Mouse (Mus musculus) stomach, postnatal 0 days (tissue): Measurements from ENCODE around the gene Sept10. TPM values are rescaled to one million over a fixed set of nuclear protein-coding genes. Genes with fewer than 3 reads are reported as not detected.

Source experiments
- ATAC-seq: fragments of 200-750 bp; cut with Nextera tagmentation; 2 replicates; pipeline ENCODE4 v1.8.0; 2017; ENCODE audit not compliant: low FRiP score, low TSS enrichment
- DNase-seq: peaks from one replicate; pipeline ENCODE4 v3.0.0-alpha.2; 2016; ENCODE audit warnings: low spot score
- H3K27ac ChIP-seq: fragments of 300-500 bp; sonication (generic); replicated peaks from 2 replicates; pipeline ENCODE4 v1.5.1; 2014; ENCODE audit warnings: mild to moderate bottlenecking, control low read depth
- H3K27me3 ChIP-seq: fragments of 300-500 bp; sonication (generic); 2 replicates; pipeline ENCODE4 v1.6.1; 2014; ENCODE audit warnings: low read length; ENCODE audit not compliant: control insufficient read depth, insufficient read depth
- H3K36me3 ChIP-seq: fragments of 300-500 bp; sonication (generic); 2 replicates; pipeline ENCODE4 v1.6.1; 2014; ENCODE audit warnings: low read length, mixed read lengths; ENCODE audit not compliant: control insufficient read depth, insufficient read depth
- H3K4me1 ChIP-seq: fragments of 300-500 bp; sonication (generic); replicated peaks from 2 replicates; pipeline ENCODE4 v1.6.1; 2014; ENCODE audit warnings: antibody characterized with exemption; ENCODE audit not compliant: control insufficient read depth, insufficient read depth
- H3K4me2 ChIP-seq: fragments of 300-500 bp; sonication (generic); replicated peaks from 2 replicates; pipeline ENCODE4 v1.6.1; 2014; ENCODE audit warnings: low read depth, mild to moderate bottlenecking, control low read depth, moderate library complexity
- H3K4me3 ChIP-seq: fragments of 300-500 bp; sonication (generic); 2 replicates; pipeline ENCODE4 v1.5.1; 2014; ENCODE audit warnings: low read depth, low read length, control low read depth
- H3K9ac ChIP-seq: fragments of 300-500 bp; sonication (generic); 2 replicates; pipeline ENCODE4 v1.6.1; 2014; ENCODE audit warnings: mild to moderate bottlenecking, low read length, control low read depth, mixed read lengths
- H3K9me3 ChIP-seq: fragments of 300-500 bp; sonication (generic); 2 replicates; pipeline ENCODE4 v1.6.1; 2016; ENCODE audit warnings: low read length; ENCODE audit not compliant: control insufficient read depth
- CTCF ChIP-seq: IDR thresholded peaks from 2 replicates; pipeline ENCODE4 v1.5.1; 2016; ENCODE audit warnings: antibody characterized with exemption, low read depth, mild to moderate bottlenecking, moderate library complexity
- EP300 ChIP-seq: optimal IDR thresholded peaks from 2 replicates; pipeline ENCODE3; 2016; ENCODE audit warnings: antibody characterized with exemption
- WGBS: fragments of 180-500 bp; shearing (Covaris S2); extraction: QIAGEN DNeasy Blood & Tissue Kit; methylation state at CpG from one replicate; pipeline ENCODE4 v1.1.7; 2014; 5-methylcytosine and 5-hydroxymethylcytosine counted together
- polyA plus RNA-seq: library from polyadenylated mRNA; unstranded; fragments of >200 nt; fragmentation: Nextera tagmentation; extraction: Ambion mirVana; gene quantifications from 2 replicates; pipeline ENCODE4 v1.2.1, GENCODE M21; 2015

Gene Sept10
- polyA plus RNA-seq, 1 experiment from 2014 or later: 25.2 TPM

DNA sequence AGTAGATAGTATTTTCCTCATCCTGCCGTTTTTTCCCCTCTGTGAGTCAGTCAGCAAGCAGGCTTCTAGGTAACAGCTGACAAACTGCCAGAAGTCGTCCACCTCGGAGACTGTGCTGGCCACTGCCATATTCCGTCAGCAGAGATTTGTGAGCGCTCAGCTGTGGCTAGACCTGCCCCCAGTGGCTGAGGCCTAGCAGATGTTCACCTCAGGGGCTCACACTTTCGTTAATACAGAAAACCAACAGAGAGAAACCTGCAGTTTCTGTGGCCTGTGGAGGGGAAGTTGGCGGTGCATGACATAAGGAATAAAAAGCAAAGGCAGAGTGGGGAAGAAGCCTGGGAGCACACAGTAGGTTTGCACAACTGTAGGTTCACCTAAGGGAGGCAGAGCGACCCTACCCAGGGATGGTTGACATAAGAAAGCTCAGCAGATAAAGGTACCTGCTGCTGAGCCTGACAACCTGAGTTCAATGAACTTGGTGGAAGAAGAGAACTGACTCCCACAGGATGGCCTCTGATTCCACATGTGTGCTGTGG is 32.0 kb upstream of the Sept10 start:
- H3K4me3 ChIP-seq: no peak overlapping the region
- 75% methylated on average over 8 of the region's 8 CpGs for WGBS
- no peak overlapping the region for H3K9ac ChIP-seq
- DNase-seq (no peak), ATAC-seq (no peak)
- H3K36me3 ChIP-seq: no peaks in the 10 kb centered on the region
- H3K27me3 ChIP-seq: no peaks in the 10 kb centered on the region
- no peak overlapping the region for H3K4me2 ChIP-seq
- TF ChIP-seq EP300 (no peak), CTCF (no peak)
- H3K27ac ChIP-seq: no peak overlapping the region
- no peaks in the 10 kb centered on the region for H3K9me3 ChIP-seq
- H3K4me1 ChIP-seq: no peaks in the 10 kb centered on the region

DNA sequence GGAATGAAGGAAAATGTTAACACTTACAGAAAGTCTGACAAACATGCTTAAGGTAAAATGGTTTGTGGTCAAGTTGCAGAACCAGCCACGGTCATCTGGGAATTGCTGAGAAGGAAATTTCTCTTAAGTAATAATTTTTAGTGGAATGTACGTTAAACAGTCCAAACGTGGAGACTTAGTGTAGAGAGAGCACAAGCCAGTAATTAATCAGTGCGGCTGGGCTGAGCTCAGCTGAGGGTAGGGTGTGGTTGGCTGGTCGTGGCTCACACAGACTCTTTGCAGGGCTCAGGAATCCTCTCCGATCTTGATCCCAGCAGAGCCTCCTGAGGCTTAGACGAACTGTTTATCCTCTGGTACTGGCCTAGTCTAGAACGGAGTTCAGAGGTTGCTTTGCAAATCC is 30.7 kb upstream of the Sept10 start:
- DNase-seq: no peak
- TF ChIP-seq CTCF (no peak), EP300 (no peak)
- ATAC-seq: peak; percentile 79
- H3K9me3 ChIP-seq: no peaks in the 10 kb centered on the region
- H3K4me1 ChIP-seq: no peaks in the 10 kb centered on the region
- no peak overlapping the region for H3K27ac ChIP-seq
- WGBS: 30% methylated on average over 8 of the region's 8 CpGs
- H3K27me3 ChIP-seq: no peaks in the 10 kb centered on the region
- no peak overlapping the region for H3K9ac ChIP-seq
- no peak overlapping the region for H3K4me3 ChIP-seq
- H3K4me2 ChIP-seq: no peak overlapping the region
- no peaks in the 10 kb centered on the region for H3K36me3 ChIP-seq

DNA sequence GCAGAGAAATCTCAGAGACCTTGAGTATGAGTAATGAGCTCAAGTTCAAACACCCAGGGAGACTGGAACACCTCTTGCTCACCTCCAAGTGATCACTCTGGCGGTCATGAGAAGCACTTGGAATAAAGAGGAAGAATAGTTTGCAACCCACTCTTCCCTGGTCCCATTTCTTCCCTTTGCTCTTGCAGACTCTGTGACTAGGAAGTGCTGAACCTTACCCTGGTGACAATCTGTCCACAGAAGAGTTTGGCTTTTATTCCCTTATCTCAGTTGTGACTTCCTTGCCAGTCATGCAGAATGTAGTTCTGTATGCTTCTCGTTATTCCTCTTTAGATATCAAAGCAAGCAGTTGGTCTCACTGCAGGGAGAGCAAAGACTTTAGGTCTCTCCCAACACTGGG is 30.3 kb upstream of the Sept10 start:
- DNase-seq: no peak
- 58% methylated on average over 2 of the region's 2 CpGs for WGBS
- TF ChIP-seq EP300 (no peak), CTCF (no peak)
- Histone ChIP-seq H3K9me3 (no peaks in the 10 kb centered on the region), H3K4me2 (no peak overlapping the region), H3K4me3 (no peak overlapping the region), H3K27ac (no peak overlapping the region), H3K36me3 (no peaks in the 10 kb centered on the region), H3K4me1 (no peaks in the 10 kb centered on the region), H3K9ac (no peak overlapping the region), H3K27me3 (no peaks in the 10 kb centered on the region)
- ATAC-seq: 0 out of 2 replicates have a peak, but pooled peaks have one; percentile 24

DNA sequence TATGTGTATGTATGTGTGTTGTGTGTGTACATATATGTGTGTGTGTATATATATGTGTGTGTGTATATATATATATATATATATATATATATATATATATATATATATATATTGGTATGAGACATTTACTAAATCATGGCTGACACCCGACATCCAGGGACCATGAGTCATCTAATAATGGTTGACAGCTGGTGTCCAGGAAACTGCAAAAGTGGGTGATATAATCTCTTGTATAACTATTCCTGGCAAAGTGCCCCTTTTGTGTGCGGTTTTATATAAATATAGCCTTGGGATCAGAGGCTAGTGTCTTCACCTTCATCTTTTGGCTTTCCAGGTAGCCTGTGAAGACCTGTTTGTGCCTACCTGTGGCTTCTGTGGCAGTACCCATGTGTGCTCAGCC is 29.0 kb upstream of the Sept10 start:
- Histone ChIP-seq H3K9ac (no peak overlapping the region), H3K4me3 (no peak overlapping the region), H3K4me2 (no peak overlapping the region), H3K36me3 (no peaks in the 10 kb centered on the region), H3K27me3 (no peaks in the 10 kb centered on the region), H3K4me1 (no peaks in the 10 kb centered on the region), H3K9me3 (no peaks in the 10 kb centered on the region), H3K27ac (no peak overlapping the region)
- WGBS: 67% methylated on average over 2 of the region's 2 CpGs
- DNase-seq: no peak
- no peak for ATAC-seq
- TF ChIP-seq CTCF (no peak), EP300 (no peak)

DNA sequence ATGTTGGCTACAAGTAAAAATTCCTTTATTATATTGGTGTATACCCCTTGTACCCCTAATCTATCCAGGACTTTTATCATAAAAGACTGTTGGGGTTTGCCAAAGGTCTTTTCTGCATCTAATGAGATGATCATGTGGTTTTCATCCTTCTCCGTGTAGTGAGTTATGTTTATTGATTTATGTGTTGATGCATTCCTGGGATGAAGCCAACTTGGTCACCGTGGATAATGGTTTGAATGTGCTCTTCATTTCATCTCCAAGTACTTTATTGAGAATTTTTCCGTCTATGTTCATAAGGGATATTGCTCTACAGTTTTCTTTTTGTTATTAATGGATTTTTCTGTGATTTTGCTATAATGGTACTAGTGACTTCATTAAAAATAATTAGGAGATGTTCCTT is 27.9 kb upstream of the Sept10 start:
- no peak overlapping the region for H3K9ac ChIP-seq
- no peak for ATAC-seq

DNA sequence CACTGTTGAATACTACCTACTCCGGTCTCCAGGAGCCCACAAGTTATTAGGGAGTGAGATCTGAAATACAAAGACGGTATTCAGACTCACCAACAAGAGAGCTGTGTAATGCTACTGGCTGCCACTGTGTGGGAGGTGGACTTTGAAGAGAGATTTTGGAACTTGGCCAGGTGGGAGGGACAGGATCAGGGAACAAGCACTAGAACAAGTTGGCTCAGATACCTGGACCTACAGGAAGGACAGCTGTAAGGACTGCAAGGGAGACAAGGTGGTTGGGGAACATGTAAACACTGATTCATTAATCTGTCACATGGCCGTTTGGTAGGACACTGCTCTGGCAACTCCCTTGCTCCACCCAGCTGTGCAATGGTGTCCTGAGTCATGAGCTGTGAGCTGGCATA is 19.5 kb upstream of the Sept10 start:
- H3K4me1 ChIP-seq: no peaks in the 10 kb centered on the region
- no peak overlapping the region for H3K9ac ChIP-seq
- DNase-seq: peak; percentile 81
- ATAC-seq: peak; percentile 98
- H3K27me3 ChIP-seq: no peaks in the 10 kb centered on the region
- peak; percentile 58 for TF ChIP-seq CTCF
- peak; percentile 89 for TF ChIP-seq EP300
- no peaks in the 10 kb centered on the region for H3K36me3 ChIP-seq
- no peak overlapping the region for H3K4me3 ChIP-seq
- H3K27ac ChIP-seq: peak overlapping the region; percentile 79
- no peak overlapping the region for H3K4me2 ChIP-seq
- no peaks in the 10 kb centered on the region for H3K9me3 ChIP-seq
- 26% methylated on average over 3 of the region's 3 CpGs for WGBS

More for the DNA sequence above, 27.9 kb upstream of the Sept10 start:
- Histone ChIP-seq H3K4me3 (no peak overlapping the region), H3K27me3 (no peaks in the 10 kb centered on the region), H3K36me3 (no peaks in the 10 kb centered on the region), H3K9me3 (no peaks in the 10 kb centered on the region), H3K4me2 (no peak overlapping the region), H3K27ac (no peak overlapping the region), H3K4me1 (no peaks in the 10 kb centered on the region)
- TF ChIP-seq EP300: no peak
- no peak for TF ChIP-seq CTCF
- WGBS: 63% methylated on average over 3 of the region's 3 CpGs
- no peak for DNase-seq
